Mouse (Mus musculus) bone marrow, adult 2 months (tissue): ENCODE results near the gene B430218F22Rik. TPM values are rescaled to one million over a fixed set of nuclear protein-coding genes. Genes with fewer than 3 reads are reported as not detected.

Experiments used
- H3K27ac ChIP-seq: fragments of 200-500 bp; 2 replicates; pipeline ENCODE4 v1.5.1; 2012; ENCODE audit warnings: low read depth, mild to moderate bottlenecking, control low read depth, inconsistent platforms, low read length; ENCODE audit not compliant: control insufficient read depth, poor library complexity, insufficient read depth
- H3K4me1 ChIP-seq: fragments of 200-500 bp; 2 replicates; pipeline ENCODE4 v1.6.1; 2011; ENCODE audit warnings: low read length; ENCODE audit not compliant: control insufficient read depth, insufficient read depth
- H3K4me3 ChIP-seq: fragments of 200-500 bp; replicated peaks from 2 replicates; pipeline ENCODE3; 2011; ENCODE audit warnings: mild to moderate bottlenecking, low read depth, low read length, control low read depth; ENCODE audit not compliant: control insufficient read depth
- CTCF ChIP-seq: fragments of 200-500 bp; IDR thresholded peaks from 2 replicates; pipeline ENCODE4 v1.5.1; 2011; ENCODE audit warnings: low read length, control low read depth; ENCODE audit not compliant: control insufficient read depth, insufficient read depth
- POLR2A ChIP-seq: fragments of 200-500 bp; IDR thresholded peaks from 2 replicates; pipeline ENCODE4 v1.6.1; 2011; ENCODE audit warnings: low read depth, mild to moderate bottlenecking, control low read depth, low read length, borderline replicate concordance; ENCODE audit not compliant: control insufficient read depth
- WGBS: fragments of 180-500 bp; shearing (Covaris S2); methylation state at CpG from one replicate; pipeline ENCODE4 v1.1.7; 2018; 5-methylcytosine and 5-hydroxymethylcytosine counted together
- polyA plus RNA-seq: library from polyadenylated mRNA; stranded (reverse); fragments of >200 nt; gene quantifications from 2 replicates; pipeline ENCODE4 v1.2.4, GENCODE M21; 2011; ENCODE audit warnings: low replicate concordance; ENCODE audit not compliant: missing spikeins, insufficient read depth, insufficient read length

The B430218F22Rik gene
- polyA plus RNA-seq, 1 experiment: not detected

GRCm38 (mm10) chr13:118395803-118396202 lies 9.4 kb downstream of the B430218F22Rik start:
- no peak overlapping the region for H3K27ac ChIP-seq
- TF ChIP-seq POLR2A (no peak), CTCF (no peak)
- 84% methylated on average over 3 of the region's 3 CpGs for WGBS
- H3K4me3 ChIP-seq: no peak overlapping the region
- no peaks in the 10 kb centered on the region for H3K4me1 ChIP-seq

GRCm38 (mm10) chr13:118400340-118400739 lies 13.9 kb downstream of the B430218F22Rik start:
- Histone ChIP-seq H3K4me3 (no peak overlapping the region), H3K27ac (no peak overlapping the region), H3K4me1 (no peaks in the 10 kb centered on the region)
- TF ChIP-seq POLR2A (no peak), CTCF (no peak)
- WGBS: 66% methylated on average over 6 of the region's 6 CpGs

- Histone ChIP-seq H3K4me3 (no peak overlapping the region), H3K27ac (no peak overlapping the region), H3K4me1 (no peaks in the 10 kb centered on the region)
- no peak for TF ChIP-seq CTCF
Measured at GRCm38 (mm10) chr13:118403544-118403943, 17.1 kb downstream of the B430218F22Rik start.

GRCm38 (mm10) chr13:118411297-118411992 lies 25.0 kb downstream of the B430218F22Rik start:
- 73% methylated on average over 6 of the region's 6 CpGs for WGBS
- Histone ChIP-seq H3K4me3 (no peak overlapping the region), H3K27ac (no peak overlapping the region), H3K4me1 (no peaks in the 10 kb centered on the region)
- TF ChIP-seq POLR2A (no peak), CTCF (no peak)

GRCm38 (mm10) chr13:118418163-118418562 lies 31.7 kb downstream of the B430218F22Rik start:
- WGBS: 74% methylated on average over 4 of the region's 4 CpGs

GRCm38 (mm10) chr13:118420408-118420807 lies 34.0 kb downstream of the B430218F22Rik start:
- 6% methylated on average over 1 of the region's 1 CpGs for WGBS
- Histone ChIP-seq H3K4me1 (no peaks in the 10 kb centered on the region; the same call in 1 of the 2 replicates), H3K27ac (no peak overlapping the region), H3K4me3 (no peak overlapping the region)
- TF ChIP-seq POLR2A (no peak), CTCF (no peak)

More at GRCm38 (mm10) chr13:118418163-118418562, 31.7 kb downstream of the B430218F22Rik start:
- H3K4me3 ChIP-seq: no peak overlapping the region
- H3K4me1 ChIP-seq: no peaks in the 10 kb centered on the region; the same call in 1 of the 2 replicates
- no peak overlapping the region for H3K27ac ChIP-seq
- TF ChIP-seq CTCF (no peak), POLR2A (no peak)

GRCm38 (mm10) chr13:118420847-118421246 lies 34.4 kb downstream of the B430218F22Rik start:
- TF ChIP-seq POLR2A (no peak), CTCF (no peak)
- Histone ChIP-seq H3K27ac (no peak overlapping the region), H3K4me1 (no peaks in the 10 kb centered on the region; the same call in 1 of the 2 replicates), H3K4me3 (no peak overlapping the region)
- WGBS: 4% methylated on average over 1 of the region's 1 CpGs

Other genes starting within 250 kb of the B430218F22Rik start
- 7.3 and 12.7 TPM in 2 replicates for gene Mrps30, start 622 bp downstream of the B430218F22Rik start, polyA plus RNA-seq